Mouse (Mus musculus) E14TG2a.4 (cell line): ENCODE measurements around the gene Olfr317.

Experiments used
- CTCF ChIP-seq: conservative IDR thresholded peaks from 2 replicates; pipeline ENCODE4 v1.5.1; 2014; ENCODE audit warnings: low read length
- NANOG ChIP-seq: IDR thresholded peaks from 2 replicates; pipeline ENCODE4 v1.6.1; 2014; ENCODE audit warnings: borderline replicate concordance, low read length, mixed read lengths
- POU5F1 ChIP-seq: IDR thresholded peaks from 2 replicates; pipeline ENCODE4 v1.6.1; 2014; ENCODE audit warnings: low read length, borderline replicate concordance

- TF ChIP-seq CTCF (no peak), NANOG (no peak), POU5F1 (no peak)
Measured at GRCm38 (mm10) chr11:58772888-58773287, 33.9 kb upstream of the Olfr317 start, which contains the start of gene Olfr315.
